Mouse (Mus musculus) forebrain, embryonic 15.5 days (tissue): ENCODE measurements around the gene Krt32. TPM values are rescaled to one million over a fixed set of nuclear protein-coding genes. Genes with fewer than 3 reads are reported as not detected.

Experiments
- ATAC-seq: fragments of 200-750 bp; cut with Nextera tagmentation; replicated peaks from 2 replicates; pipeline ENCODE4 v1.8.0; 2017; ENCODE audit warnings: mild to moderate bottlenecking, moderate TSS enrichment, moderate library complexity
- H3K27ac ChIP-seq: fragments of 300-500 bp; sonication (generic); replicated peaks from 2 replicates; pipeline ENCODE4 v1.5.1; 2015; ENCODE audit warnings: mild to moderate bottlenecking, inconsistent platforms
- H3K27me3 ChIP-seq: fragments of 300-500 bp; sonication (generic); 2 replicates; pipeline ENCODE4 v1.6.1; 2015; ENCODE audit warnings: inconsistent platforms
- H3K36me3 ChIP-seq: fragments of 300-500 bp; sonication (generic); 2 replicates; pipeline ENCODE4 v1.6.1; 2015; ENCODE audit warnings: mild to moderate bottlenecking, inconsistent platforms
- H3K4me1 ChIP-seq: fragments of 300-500 bp; sonication (generic); 2 replicates; pipeline ENCODE4 v1.6.1; 2015; ENCODE audit warnings: inconsistent platforms
- H3K4me2 ChIP-seq: fragments of 300-500 bp; sonication (generic); replicated peaks from 2 replicates; pipeline ENCODE4 v1.6.1; 2015; ENCODE audit warnings: mild to moderate bottlenecking, inconsistent platforms
- H3K4me3 ChIP-seq: fragments of 300-500 bp; sonication (generic); 2 replicates; pipeline ENCODE4 v1.5.1; 2015; ENCODE audit warnings: mild to moderate bottlenecking, inconsistent platforms
- H3K9ac ChIP-seq: fragments of 300-500 bp; sonication (generic); replicated peaks from 2 replicates; pipeline ENCODE4 v1.6.1; 2015; ENCODE audit warnings: mild to moderate bottlenecking, inconsistent platforms
- H3K9me3 ChIP-seq: fragments of 300-500 bp; sonication (generic); 2 replicates; pipeline ENCODE4 v1.6.1; 2016; ENCODE audit warnings: inconsistent platforms
- WGBS: fragments of 180-500 bp; shearing (Covaris S2); methylation state at CpG from one replicate; pipeline ENCODE4 v1.1.7; 2015; ENCODE audit warnings: mixed read lengths; 5-methylcytosine and 5-hydroxymethylcytosine counted together
- polyA plus RNA-seq: library from polyadenylated mRNA; unstranded; fragments of >200 nt; fragmentation: Nextera tagmentation; extraction: Ambion mirVana; gene quantifications from 2 replicates; pipeline ENCODE4 v1.2.1, GENCODE M21; 2015

Gene Krt32
- polyA plus RNA-seq, 1 experiment from 2014 or later, result not detected

DNA sequence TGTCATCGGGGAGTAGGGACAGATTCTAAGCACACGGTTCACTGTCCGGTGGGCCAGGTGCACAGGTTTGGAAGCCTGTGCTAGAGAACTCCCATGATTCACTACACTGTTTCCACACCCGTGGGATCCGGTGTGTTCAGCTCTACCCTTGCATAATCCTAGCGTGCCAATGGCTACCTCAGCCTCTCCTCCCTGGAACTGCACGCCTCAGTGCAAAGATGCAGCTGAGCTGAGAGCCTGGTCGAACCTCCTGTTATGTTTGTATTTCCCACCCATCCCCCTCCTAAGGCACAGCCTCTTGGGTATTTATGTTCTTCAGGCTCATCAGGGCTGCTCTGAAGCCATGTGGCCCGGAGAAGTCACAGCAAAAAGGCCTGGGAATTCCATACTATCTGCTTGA, 9.8 kb upstream of the Krt32 start:
- Histone ChIP-seq H3K4me3 (no peak overlapping the region), H3K36me3 (no peaks in the 10 kb centered on the region), H3K9ac (no peak overlapping the region), H3K4me1 (no peaks in the 10 kb centered on the region), H3K27ac (no peak overlapping the region), H3K27me3 (no peaks in the 10 kb centered on the region), H3K9me3 (no peaks in the 10 kb centered on the region), H3K4me2 (no peak overlapping the region)
- 86% methylated on average over 9 of the region's 9 CpGs for WGBS
- no peak for ATAC-seq

DNA sequence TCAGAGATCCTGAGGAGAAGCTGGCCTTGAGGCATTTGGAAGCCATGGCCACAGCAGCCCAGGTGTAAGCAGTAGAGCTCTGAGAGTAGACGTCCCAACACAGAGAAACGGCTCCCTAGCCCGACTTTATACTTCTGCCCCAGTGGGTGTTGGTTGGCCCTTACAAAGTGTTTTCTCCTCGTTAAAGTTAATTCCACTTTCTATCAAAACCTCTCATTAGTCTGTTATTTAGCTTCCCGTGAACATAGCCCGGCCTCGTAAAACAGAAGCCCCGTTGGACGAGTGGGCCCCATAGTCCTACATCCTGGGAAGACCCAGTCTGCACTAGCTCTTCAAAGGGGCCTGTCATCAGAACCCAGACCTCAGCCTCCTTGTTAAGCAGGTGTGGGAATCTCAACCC, 8.1 kb upstream of the Krt32 start, which contains the start of gene Krt35:
Gene Krt35 (minus strand): TSS at position 101 of the 400 bp plus-strand sequence.
- H3K27ac ChIP-seq, result no peak within 1 kb of the TSS
- no peaks in the 10 kb centered on the region for H3K9me3 ChIP-seq
- no peaks in the 10 kb centered on the region for H3K36me3 ChIP-seq
- no peaks in the 10 kb centered on the region for H3K4me1 ChIP-seq
- 45% methylated on average over 9 of the region's 9 CpGs for WGBS
- no peak for ATAC-seq
- H3K4me3 ChIP-seq, result no peak within 1 kb of the TSS
- no peaks in the 10 kb centered on the region for H3K27me3 ChIP-seq
- H3K4me2 ChIP-seq, result no peak within 1 kb of the TSS
- H3K9ac ChIP-seq, result no peak within 1 kb of the TSS

DNA sequence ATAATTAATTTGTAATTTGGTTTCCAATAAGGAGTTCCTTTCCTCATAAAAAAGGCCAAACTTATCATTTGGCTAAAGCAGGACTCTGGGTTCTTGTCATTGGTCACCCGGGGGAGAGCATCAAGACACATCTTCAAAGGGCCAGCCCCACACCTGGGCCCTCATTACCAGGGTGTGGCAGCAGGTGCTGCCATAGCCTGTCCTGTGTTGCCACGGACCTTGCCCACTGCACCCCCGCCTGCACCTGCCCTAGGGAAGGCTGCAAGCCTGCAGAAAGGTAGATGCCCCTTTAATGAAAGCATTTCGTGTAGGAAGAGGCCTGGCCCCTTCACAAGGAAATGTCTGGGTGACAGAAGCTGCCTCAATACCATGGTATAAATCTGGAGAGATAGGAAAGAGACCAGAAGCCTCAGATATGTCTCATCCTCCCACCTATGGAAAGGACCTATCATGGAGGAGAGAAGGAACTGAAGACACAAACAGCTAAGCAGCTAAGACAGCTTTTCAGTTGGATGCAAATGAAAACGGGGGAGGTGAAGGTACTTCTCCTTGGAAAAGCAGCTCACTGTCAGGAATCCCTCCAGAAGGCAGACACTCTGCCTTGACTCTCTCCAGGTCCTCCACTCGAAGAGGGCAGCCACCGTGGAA, 476 bp upstream of the Krt32 start:
- no peaks in the 10 kb centered on the region for H3K4me1 ChIP-seq
- H3K9me3 ChIP-seq, result no peaks in the 10 kb centered on the region
- no peaks in the 10 kb centered on the region for H3K27me3 ChIP-seq
- ATAC-seq, result no peak
- H3K4me3 ChIP-seq, result no peak overlapping the region
- 70% methylated on average over 7 of the region's 7 CpGs for WGBS
- no peaks in the 10 kb centered on the region for H3K36me3 ChIP-seq
- no peak overlapping the region for H3K4me2 ChIP-seq
- no peak overlapping the region for H3K9ac ChIP-seq
- H3K27ac ChIP-seq, result no peak overlapping the region

DNA sequence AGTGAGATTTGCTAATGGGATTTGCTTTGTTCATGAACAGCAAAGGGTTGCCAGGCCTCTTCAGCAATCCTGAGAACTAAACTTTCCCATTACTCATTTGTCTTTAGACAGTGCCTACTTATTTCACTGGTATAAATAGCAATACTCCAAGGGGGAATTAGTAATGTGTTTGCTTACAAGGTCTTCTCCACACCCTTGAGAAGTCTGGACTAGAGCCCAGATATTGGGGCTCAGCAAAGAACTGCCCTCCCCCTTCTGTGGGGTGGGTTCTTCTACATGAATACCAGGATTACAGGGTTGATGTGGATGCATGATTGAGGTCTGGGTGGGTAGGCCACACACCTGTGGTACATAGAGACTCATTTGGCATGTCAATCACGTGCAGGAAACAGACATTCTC, 14.2 kb downstream of the Krt32 start:
- Histone ChIP-seq H3K4me2 (no peak overlapping the region), H3K4me1 (no peaks in the 10 kb centered on the region), H3K36me3 (no peaks in the 10 kb centered on the region), H3K4me3 (no peak overlapping the region), H3K9ac (no peak overlapping the region), H3K27me3 (no peaks in the 10 kb centered on the region), H3K9me3 (no peaks in the 10 kb centered on the region), H3K27ac (no peak overlapping the region)
- no peak for ATAC-seq
- 58% methylated on average over 1 of the region's 1 CpGs for WGBS

DNA sequence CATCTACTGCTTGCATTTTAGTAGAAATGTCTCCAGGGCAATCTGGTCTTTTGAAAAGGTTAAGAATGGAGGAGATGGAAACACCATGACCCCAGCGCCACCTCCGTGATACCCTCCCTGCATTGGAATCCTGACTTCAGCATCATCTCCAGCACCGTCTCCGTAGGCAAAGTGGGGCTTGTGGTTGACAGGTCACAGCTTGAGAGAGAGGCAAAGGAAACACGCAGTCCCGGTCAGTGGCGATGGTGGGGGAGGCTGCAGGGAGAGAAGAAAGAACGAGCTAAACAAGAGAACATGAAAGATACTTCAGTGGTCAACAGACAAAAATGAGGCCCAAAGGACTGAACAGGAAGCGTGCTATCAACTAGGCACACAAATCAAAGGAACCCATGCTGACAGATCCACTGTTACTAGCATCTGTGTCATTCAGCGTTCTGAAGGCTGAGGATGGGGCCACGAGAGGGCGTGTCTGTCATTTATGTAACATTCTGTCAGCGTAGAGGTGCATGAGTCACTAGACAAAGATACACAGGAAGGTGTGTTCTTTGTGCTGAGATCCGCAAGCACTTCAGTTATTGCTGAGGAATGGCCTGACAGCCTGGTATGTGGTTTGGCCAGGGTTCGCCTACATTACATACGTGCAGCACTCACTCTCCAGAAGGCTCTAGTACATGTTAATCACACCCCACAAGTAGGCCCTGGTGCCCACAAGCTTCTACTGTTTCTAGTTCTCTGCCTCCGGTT, 20.6 kb downstream of the Krt32 start:
- WGBS, result 92% methylated on average over 17 of the region's 17 CpGs
- H3K27me3 ChIP-seq, result no peaks in the 10 kb centered on the region
- no peak overlapping the region for H3K27ac ChIP-seq
- no peak overlapping the region for H3K4me2 ChIP-seq
- ATAC-seq, result no peak
- no peak overlapping the region for H3K9ac ChIP-seq
- H3K4me3 ChIP-seq, result no peak overlapping the region
- no peaks in the 10 kb centered on the region for H3K4me1 ChIP-seq
- H3K9me3 ChIP-seq, result no peaks in the 10 kb centered on the region
- H3K36me3 ChIP-seq, result no peaks in the 10 kb centered on the region

DNA sequence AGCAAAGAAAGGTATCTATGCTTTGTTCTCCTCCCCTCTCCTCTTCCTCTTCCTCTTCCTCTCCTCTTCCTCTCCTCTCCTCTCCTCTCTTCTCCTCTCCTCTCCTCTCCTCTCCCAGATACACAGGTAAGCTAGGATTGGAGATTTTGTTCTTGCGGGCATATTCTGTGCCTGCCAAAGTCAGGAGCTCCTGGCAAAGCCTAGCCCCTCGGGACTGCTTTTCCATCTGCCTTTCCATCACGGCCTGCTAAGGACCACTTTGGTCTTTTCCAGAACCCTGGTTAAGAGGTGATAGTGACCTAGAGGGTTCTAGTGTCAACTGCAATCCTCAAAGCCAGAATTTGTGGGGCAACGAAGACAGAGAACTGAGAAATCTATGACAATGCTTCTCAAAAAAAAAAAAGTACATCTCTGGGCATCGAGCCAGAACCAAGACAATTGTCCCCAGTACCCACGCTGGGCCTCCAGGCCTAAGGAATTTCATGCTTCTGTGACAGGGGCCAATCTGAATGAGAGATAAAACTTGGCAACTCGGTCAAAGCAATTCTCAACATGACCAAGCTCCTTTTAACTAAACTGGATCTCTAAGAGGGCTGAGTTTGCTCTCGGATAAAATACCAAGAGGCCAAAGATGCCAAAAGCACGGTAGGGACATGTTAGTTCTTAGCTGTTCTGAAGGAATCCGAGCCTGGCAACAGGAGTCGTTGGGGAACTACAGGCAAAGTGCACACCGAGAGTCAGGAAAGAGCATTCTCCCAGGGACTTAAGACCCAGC, 21.6 kb downstream of the Krt32 start:
- Histone ChIP-seq H3K27me3 (no peaks in the 10 kb centered on the region), H3K36me3 (no peaks in the 10 kb centered on the region), H3K4me1 (no peaks in the 10 kb centered on the region), H3K9ac (no peak overlapping the region), H3K9me3 (no peaks in the 10 kb centered on the region), H3K4me3 (no peak overlapping the region), H3K4me2 (no peak overlapping the region), H3K27ac (no peak overlapping the region)
- 67% methylated on average over 12 of the region's 12 CpGs for WGBS
- no peak for ATAC-seq

DNA sequence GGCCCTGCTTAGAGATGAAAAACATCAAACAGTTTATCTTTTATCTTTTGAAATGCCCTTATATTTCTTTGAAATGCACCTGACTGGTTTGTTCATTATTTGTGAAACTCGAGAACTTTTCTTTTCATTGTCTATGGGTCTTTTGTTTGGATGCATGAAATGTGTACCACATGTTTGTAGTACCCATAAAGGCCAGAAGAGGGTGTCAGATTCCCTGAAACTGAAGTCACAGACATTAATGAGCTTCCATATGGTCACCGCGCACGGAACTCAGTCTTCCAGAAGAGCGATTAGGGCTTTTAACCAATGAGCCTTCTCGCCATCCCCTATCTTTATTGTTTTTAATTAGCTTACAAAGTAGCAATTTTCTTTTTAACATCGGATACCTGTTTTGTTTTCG, 29.2 kb downstream of the Krt32 start:
- Histone ChIP-seq H3K27me3 (no peaks in the 10 kb centered on the region), H3K27ac (no peak overlapping the region), H3K4me1 (no peaks in the 10 kb centered on the region), H3K9ac (no peak overlapping the region), H3K4me3 (no peak overlapping the region), H3K36me3 (no peaks in the 10 kb centered on the region), H3K9me3 (no peaks in the 10 kb centered on the region), H3K4me2 (no peak overlapping the region)
- ATAC-seq, result no peak
- 63% methylated on average over 8 of the region's 8 CpGs for WGBS

DNA sequence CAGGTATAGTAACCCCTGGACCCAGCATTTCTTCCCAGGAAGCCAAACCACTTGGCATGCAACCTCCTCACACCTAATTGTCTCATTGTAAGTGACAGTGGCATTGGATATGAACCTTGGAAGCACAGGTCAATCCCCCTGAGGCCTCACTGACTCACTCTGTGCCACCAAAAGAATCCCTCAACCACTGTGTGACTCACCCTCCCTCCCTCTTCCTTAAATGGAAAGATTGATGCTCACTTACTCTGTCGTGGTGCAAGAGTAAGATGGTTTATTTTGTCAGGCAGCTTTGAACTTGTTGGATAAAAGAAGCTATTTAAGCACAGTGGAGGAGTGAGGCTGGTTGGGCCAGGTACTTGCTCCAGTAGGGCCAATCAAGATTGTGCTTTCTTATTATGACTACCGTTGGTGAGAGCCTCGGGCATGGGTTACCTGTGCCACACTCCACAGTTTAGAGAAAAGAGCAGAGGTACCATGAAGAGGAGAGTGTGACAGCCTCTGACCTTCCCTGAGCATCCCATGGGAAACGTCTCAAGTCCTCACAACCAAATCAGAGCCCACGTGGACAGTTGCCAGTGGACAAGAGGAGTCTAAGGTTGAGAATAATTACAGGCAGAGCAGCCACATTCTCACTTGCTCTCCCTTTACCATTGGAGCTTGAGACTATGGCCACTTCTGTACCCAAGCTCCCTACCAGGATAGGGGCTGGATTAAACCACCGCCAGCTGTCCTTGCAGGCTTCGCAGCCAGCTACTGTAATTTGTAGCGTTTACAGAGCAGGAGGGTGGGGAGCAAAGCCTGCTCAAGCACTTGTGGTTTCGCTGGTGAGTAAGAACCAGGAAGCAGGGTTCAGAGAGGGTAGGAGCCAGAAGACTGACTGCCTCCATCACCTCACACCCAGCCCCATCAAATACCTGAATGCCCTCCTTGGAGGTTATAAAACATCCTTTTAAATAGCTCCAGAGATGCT, 32.1 kb downstream of the Krt32 start:
- H3K4me1 ChIP-seq, result no peaks in the 10 kb centered on the region
- H3K27ac ChIP-seq, result no peak overlapping the region
- no peak overlapping the region for H3K4me2 ChIP-seq
- no peaks in the 10 kb centered on the region for H3K27me3 ChIP-seq
- no peak overlapping the region for H3K4me3 ChIP-seq
- no peak for ATAC-seq
- H3K9ac ChIP-seq, result no peak overlapping the region
- WGBS, result 80% methylated on average over 9 of the region's 9 CpGs
- no peaks in the 10 kb centered on the region for H3K9me3 ChIP-seq
- no peaks in the 10 kb centered on the region for H3K36me3 ChIP-seq

DNA sequence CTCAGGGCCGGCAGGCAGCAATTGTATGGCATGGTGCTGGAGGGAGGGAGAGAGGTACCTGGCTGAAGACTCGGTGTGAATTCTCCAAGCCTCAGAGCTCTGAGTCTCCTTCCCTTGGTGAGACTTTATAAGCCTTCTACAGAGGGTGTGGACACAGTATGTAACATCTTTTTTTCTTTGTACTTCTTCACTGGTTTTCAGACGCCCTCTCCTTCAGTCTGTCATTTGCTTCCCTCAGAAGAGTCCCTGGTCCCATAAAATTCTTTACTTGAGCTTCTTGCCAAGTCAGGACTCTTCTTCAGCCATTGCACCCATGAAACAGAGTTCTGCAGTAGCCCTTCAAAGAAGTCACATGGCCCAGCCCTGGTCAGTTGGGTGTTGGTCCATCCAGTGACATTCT, 37.6 kb downstream of the Krt32 start, which contains the start of gene Krt31:
Gene Krt31 (minus strand): TSS at position 101 of the 400 bp plus-strand sequence.
- Histone ChIP-seq H3K4me3 (no peak within 1 kb of the TSS), H3K9ac (no peak within 1 kb of the TSS), H3K4me2 (no peak within 1 kb of the TSS), H3K27me3 (no peaks in the 10 kb centered on the region), H3K9me3 (no peaks in the 10 kb centered on the region), H3K4me1 (no peaks in the 10 kb centered on the region), H3K36me3 (no peaks in the 10 kb centered on the region), H3K27ac (no peak within 1 kb of the TSS)
- 89% methylated on average over 3 of the region's 3 CpGs for WGBS
- no peak for ATAC-seq

DNA sequence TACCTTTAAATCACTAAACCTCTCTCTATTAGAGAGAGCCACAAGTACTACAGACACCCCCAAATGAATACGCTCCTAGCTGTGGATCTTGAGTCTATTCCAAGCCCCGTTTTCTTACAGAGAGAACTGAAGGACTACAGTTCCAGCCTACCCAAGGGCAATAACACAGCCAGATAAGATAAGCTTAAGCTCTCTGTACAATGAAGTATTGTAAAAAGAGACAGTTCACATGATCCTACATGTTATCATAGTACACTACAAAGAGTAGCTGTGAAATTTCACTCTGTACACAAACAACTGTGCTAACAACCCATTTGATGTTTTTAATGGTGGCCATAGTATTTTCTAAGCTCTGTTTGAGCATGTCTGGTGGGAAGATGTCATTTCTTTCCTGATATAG, 40.8 kb downstream of the Krt32 start:
- no peaks in the 10 kb centered on the region for H3K36me3 ChIP-seq
- H3K27ac ChIP-seq, result no peak overlapping the region
- no peak overlapping the region for H3K9ac ChIP-seq
- H3K4me1 ChIP-seq, result no peaks in the 10 kb centered on the region
- no peaks in the 10 kb centered on the region for H3K27me3 ChIP-seq
- no peak overlapping the region for H3K4me2 ChIP-seq
- WGBS, result 89% methylated on average over 2 of the region's 2 CpGs
- no peak overlapping the region for H3K4me3 ChIP-seq
- no peaks in the 10 kb centered on the region for H3K9me3 ChIP-seq
- ATAC-seq, result no peak

DNA sequence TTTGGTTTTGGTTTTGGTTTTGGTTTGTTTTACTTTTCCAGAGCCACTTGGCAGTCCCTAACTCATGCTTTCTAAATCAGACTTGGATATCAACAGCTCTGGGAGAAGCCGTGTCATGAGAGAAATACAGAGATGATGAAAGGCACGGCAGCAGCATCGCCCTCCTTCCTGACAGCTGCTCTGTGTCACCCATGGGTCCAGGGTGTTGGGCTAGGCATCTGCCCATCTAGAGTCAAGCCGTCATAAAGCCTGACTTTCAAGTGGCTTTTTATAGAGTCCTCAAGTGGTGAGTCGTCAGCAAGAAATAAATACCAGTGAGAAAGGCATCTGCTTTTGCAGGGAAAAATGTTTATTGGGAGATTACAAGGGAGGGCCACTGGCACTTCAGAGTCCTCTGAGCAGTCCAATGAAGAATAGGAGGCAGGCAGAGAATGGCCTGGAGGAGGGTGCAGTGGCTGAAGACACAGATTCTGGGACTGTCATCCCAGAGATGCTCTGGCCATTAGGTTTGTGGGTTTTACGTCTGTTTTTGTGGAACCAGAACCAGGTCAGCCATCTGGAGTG, 41.6 kb downstream of the Krt32 start:
- Histone ChIP-seq H3K36me3 (no peaks in the 10 kb centered on the region), H3K4me3 (no peak overlapping the region), H3K9ac (no peak overlapping the region), H3K9me3 (no peaks in the 10 kb centered on the region), H3K27ac (no peak overlapping the region), H3K4me1 (no peaks in the 10 kb centered on the region), H3K4me2 (no peak overlapping the region), H3K27me3 (no peaks in the 10 kb centered on the region)
- ATAC-seq, result no peak
- WGBS, result 86% methylated on average over 6 of the region's 6 CpGs
